Mouse (Mus musculus) myocyte (in vitro differentiated cells): ENCODE data around the gene Tirap. TPM values are rescaled to one million over a fixed set of nuclear protein-coding genes. Genes with fewer than 3 reads are reported as not detected.
"Not testable (repeated sequence)": the region's sequence is repeated elsewhere in the genome, so short reads cannot be mapped to it uniquely, and the experiment has no call there.

ENCODE experiments used
- H3K27me3 ChIP-seq: one replicate; pipeline ENCODE4 v1.6.1; 2011; ENCODE audit not compliant: control insufficient read depth, insufficient read depth, insufficient read length
- H3K36me3 ChIP-seq: one replicate; pipeline ENCODE4 v1.6.1; 2011; ENCODE audit not compliant: control insufficient read depth, insufficient read depth
- H3K4me2 ChIP-seq: one replicate; pipeline ENCODE4 v1.6.1; 2011; ENCODE audit warnings: low read depth, control low read depth
- H3K4me3 ChIP-seq: one replicate; pipeline ENCODE4 v1.5.1; 2011; ENCODE audit warnings: mild to moderate bottlenecking, control low read depth, moderate library complexity
- H3K79me2 ChIP-seq: one replicate; pipeline ENCODE4 v1.6.1; 2011; ENCODE audit not compliant: control insufficient read depth, insufficient read depth
- H3ac ChIP-seq: one replicate; pipeline ENCODE4 v1.6.1; 2011; ENCODE audit not compliant: control insufficient read depth, insufficient read length
- CEBPB ChIP-seq: IDR thresholded peaks from 2 replicates; pipeline ENCODE4 v1.6.1; 2011; ENCODE audit warnings: mild to moderate bottlenecking, moderate library complexity; ENCODE audit not compliant: poor library complexity, insufficient read depth, severe bottlenecking
- E2F4 ChIP-seq: IDR thresholded peaks from one replicate; pipeline ENCODE4 v1.6.1; 2011; ENCODE audit warnings: mild to moderate bottlenecking, control low read depth, moderate library complexity; ENCODE audit not compliant: insufficient read depth
- MAX ChIP-seq: IDR thresholded peaks from one replicate; pipeline ENCODE4 v1.6.1; 2011; ENCODE audit warnings: low read depth, mild to moderate bottlenecking, control low read depth
- MYOD1 ChIP-seq, 3 experiments: IDR thresholded peaks; one replicate each; pipeline ENCODE4 v1.6.1; 2011; ENCODE audit warnings: control low read depth in 2 of 3, low read depth in 2 of 3, mild to moderate bottlenecking in 2 of 3, moderate library complexity in 1 of 3; ENCODE audit not compliant: insufficient read length in 2 of 3, control insufficient read depth in 1 of 3
- MYOG ChIP-seq, 3 experiments: IDR thresholded peaks; one replicate each; pipeline ENCODE4 v1.6.1; 2011; ENCODE audit warnings: control low read depth in 2 of 3, low read depth in 2 of 3, mild to moderate bottlenecking in 2 of 3; ENCODE audit not compliant: insufficient read length in 2 of 3, control insufficient read depth in 1 of 3, insufficient read depth in 1 of 3
- POLR2A ChIP-seq: IDR thresholded peaks from one replicate; pipeline ENCODE4 v1.6.1; 2011; ENCODE audit warnings: low read depth, mild to moderate bottlenecking, control low read depth, moderate library complexity; ENCODE audit not compliant: insufficient read length
- POLR2AphosphoS2 ChIP-seq: IDR thresholded peaks from one replicate; pipeline ENCODE4 v1.6.1; 2011; ENCODE audit warnings: low read depth, control low read depth; ENCODE audit not compliant: insufficient read length
- REST ChIP-seq: IDR thresholded peaks from one replicate; pipeline ENCODE4 v1.6.1; 2011; ENCODE audit warnings: mild to moderate bottlenecking, control low read depth, moderate library complexity; ENCODE audit not compliant: insufficient read depth, insufficient read length
- SRF ChIP-seq: IDR thresholded peaks from one replicate; pipeline ENCODE4 v1.6.1; 2011; ENCODE audit warnings: low read depth; ENCODE audit not compliant: control insufficient read depth, insufficient read length
- TCF12 ChIP-seq: IDR thresholded peaks from one replicate; pipeline ENCODE4 v1.6.1; 2011; ENCODE audit warnings: mild to moderate bottlenecking, control low read depth; ENCODE audit not compliant: poor library complexity, insufficient read depth, severe bottlenecking
- TCF3 ChIP-seq: IDR thresholded peaks from one replicate; pipeline ENCODE4 v1.6.1; 2011; ENCODE audit warnings: low read depth, control low read depth; ENCODE audit not compliant: insufficient read length
- USF1 ChIP-seq: IDR thresholded peaks from one replicate; pipeline ENCODE4 v1.6.1; 2011; ENCODE audit warnings: low read depth, mild to moderate bottlenecking, control low read depth, moderate library complexity
- polyA plus RNA-seq: library from polyadenylated mRNA; unstranded; fragments of >200 nt; fragmentation: generic; extraction: Trizol; gene quantifications from one replicate; pipeline ENCODE4 v1.2.1, GENCODE M21; 2012; ENCODE audit warnings: missing spikeins

Gene Tirap
- polyA plus RNA-seq, 1 experiment = 5.0 TPM

DNA sequence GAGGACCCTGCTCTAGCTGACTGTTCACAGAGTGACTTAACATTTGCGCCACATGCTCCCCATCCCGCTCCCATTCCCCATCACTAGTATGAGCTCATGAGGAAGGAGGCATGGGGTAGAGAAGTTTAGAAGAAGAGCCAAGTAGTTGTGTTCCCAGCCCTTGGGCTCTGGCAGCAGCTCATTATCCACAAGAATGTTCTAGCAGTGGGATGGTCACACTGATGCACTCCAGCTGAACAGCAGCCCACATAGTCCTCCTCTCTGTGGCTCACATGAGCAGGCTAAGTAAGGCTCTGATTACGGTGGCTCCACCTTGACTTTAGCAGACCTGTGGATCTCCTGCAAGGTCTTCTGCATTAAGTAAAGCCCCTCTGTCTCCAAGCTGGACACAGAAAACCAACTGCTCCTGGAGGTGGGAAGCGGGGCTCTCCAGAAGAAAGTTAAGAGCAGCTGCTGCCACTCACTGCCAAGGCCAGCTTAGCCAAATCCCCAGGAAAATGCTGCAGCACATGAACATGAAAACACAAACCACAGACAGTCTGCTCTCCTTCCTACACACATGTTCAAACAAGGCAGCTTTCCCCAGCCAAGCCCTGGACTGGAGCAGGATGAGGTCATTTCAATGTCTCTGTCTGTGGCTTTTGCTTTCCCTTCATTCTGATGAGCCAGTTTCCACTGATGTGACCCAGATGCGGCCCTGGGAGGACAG lies 43.9 kb downstream of the Tirap start:
- H3K4me2 ChIP-seq = peak overlapping the region; percentile 76
- peaks cover 9% of the 10 kb centered on the region for H3K36me3 ChIP-seq
- H3K79me2 ChIP-seq = peaks cover 14% of the 10 kb centered on the region
- no peak overlapping the region for H3K4me3 ChIP-seq
- no peak overlapping the region for H3ac ChIP-seq
- TF ChIP-seq MYOG (IDR thresholded peaks at IDR 0.05; ENCODE audit: control insufficient read depth in 1 of 3, insufficient read depth in 1 of 3, insufficient read length in 2 of 3, low read depth in 2 of 3) (peak in 1 of 3 experiments; percentile 40), TCF12 (peak; percentile 38), MYOD1 (IDR thresholded peaks at IDR 0.05; ENCODE audit: control insufficient read depth in 1 of 3, insufficient read length in 2 of 3, low read depth in 2 of 3) (peak; percentile 36 to 80 (median 58)), POLR2AphosphoS2 (no peak), TCF3 (peak; percentile 7)
- no peaks in the 10 kb centered on the region for H3K27me3 ChIP-seq

GRCm38 (mm10) chr9:35152923-35153322 lies 47.2 kb downstream of the Tirap start:
- peaks cover 15% of the 10 kb centered on the region for H3K79me2 ChIP-seq
- H3ac ChIP-seq = no peak overlapping the region
- H3K4me3 ChIP-seq = no peak overlapping the region
- H3K36me3 ChIP-seq = no peaks in the 10 kb centered on the region
- H3K27me3 ChIP-seq = no peaks in the 10 kb centered on the region
- peak; percentile 58 to 76 (median 66) for TF ChIP-seq MYOD1 (IDR thresholded peaks at IDR 0.05; ENCODE audit: control insufficient read depth in 1 of 3, insufficient read length in 2 of 3, low read depth in 2 of 3)
- TF ChIP-seq POLR2A = no peak
- TF ChIP-seq TCF3 = no peak
- TF ChIP-seq TCF12 = peak; percentile 9
- H3K4me2 ChIP-seq = peak overlapping the region; percentile 62

GRCm38 (mm10) chr9:35148822-35149221 lies 51.3 kb downstream of the Tirap start:
- H3K4me2 ChIP-seq, H3ac ChIP-seq, H3K36me3 ChIP-seq, H3K27me3 ChIP-seq, H3K79me2 ChIP-seq, H3K4me3 ChIP-seq: not testable (repeated sequence)

GRCm38 (mm10) chr9:35147261-35147660 lies 52.8 kb downstream of the Tirap start:
- not testable (repeated sequence) for H3K4me3 ChIP-seq, H3K36me3 ChIP-seq, H3ac ChIP-seq, H3K27me3 ChIP-seq, H3K79me2 ChIP-seq, H3K4me2 ChIP-seq

- no peak overlapping the region for H3K4me3 ChIP-seq
- H3K4me2 ChIP-seq = no peak overlapping the region
- H3K27me3 ChIP-seq = no peaks in the 10 kb centered on the region
- no peak overlapping the region for H3ac ChIP-seq
- H3K36me3 ChIP-seq = no peaks in the 10 kb centered on the region
- no peak for TF ChIP-seq TCF3
- TF ChIP-seq MYOD1 (IDR thresholded peaks at IDR 0.05; ENCODE audit: control insufficient read depth in 1 of 3, insufficient read length in 2 of 3, low read depth in 2 of 3) = no peak
- TF ChIP-seq E2F4 = no peak
- TF ChIP-seq MAX = no peak
- no peak for TF ChIP-seq POLR2A
- no peak for TF ChIP-seq POLR2AphosphoS2
- TF ChIP-seq MYOG (IDR thresholded peaks at IDR 0.05; ENCODE audit: control insufficient read depth in 1 of 3, insufficient read depth in 1 of 3, insufficient read length in 2 of 3, low read depth in 2 of 3) = no peak
- no peak for TF ChIP-seq REST
- no peak for TF ChIP-seq USF1
- TF ChIP-seq SRF = no peak
- no peak for TF ChIP-seq TCF12
- no peak for TF ChIP-seq CEBPB
- peaks cover 4% of the 10 kb centered on the region for H3K79me2 ChIP-seq
These were observed 54.3 kb downstream of the Tirap start for GRCm38 (mm10) chr9:35145829-35146228.

DNA sequence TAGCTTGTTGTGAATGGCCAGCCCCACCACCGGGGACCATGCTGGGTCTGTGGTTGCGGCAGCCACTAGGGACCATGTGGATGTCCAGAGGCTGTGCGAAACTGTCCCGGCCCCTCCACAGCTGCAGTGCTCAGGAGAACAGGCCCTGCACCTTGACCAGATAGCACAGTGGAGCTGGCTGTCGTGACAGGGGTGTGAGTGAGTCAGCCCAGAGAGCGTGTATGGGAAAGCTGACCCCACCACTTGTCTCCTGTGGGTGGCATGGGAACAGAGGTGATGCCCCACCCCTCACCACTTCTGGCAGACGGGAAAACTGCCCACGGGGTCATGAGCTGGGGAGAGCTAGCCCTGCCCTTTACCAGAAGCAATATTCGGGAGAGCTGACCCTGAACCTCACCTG lies 55.0 kb downstream of the Tirap start:
- Histone ChIP-seq H3ac (no peak overlapping the region), H3K36me3 (no peaks in the 10 kb centered on the region), H3K4me2 (no peak overlapping the region), H3K4me3 (no peak overlapping the region), H3K27me3 (no peaks in the 10 kb centered on the region), H3K79me2 (no peaks in the 10 kb centered on the region)
- peak in 1 of 3 experiments; percentile 69 for TF ChIP-seq MYOD1 (IDR thresholded peaks at IDR 0.05; ENCODE audit: control insufficient read depth in 1 of 3, insufficient read length in 2 of 3, low read depth in 2 of 3)
- no peak for TF ChIP-seq E2F4
- peak in 1 of 3 experiments; percentile 75 for TF ChIP-seq MYOG (IDR thresholded peaks at IDR 0.05; ENCODE audit: control insufficient read depth in 1 of 3, insufficient read depth in 1 of 3, insufficient read length in 2 of 3, low read depth in 2 of 3)
- TF ChIP-seq SRF = no peak
- no peak for TF ChIP-seq POLR2A
- TF ChIP-seq TCF3 = no peak
- no peak for TF ChIP-seq CEBPB
- TF ChIP-seq REST = no peak
